Mouse (Mus musculus) liver, embryonic 11.5 days (tissue): Measurements from ENCODE around the gene Gm13723. TPM values are rescaled to one million over a fixed set of nuclear protein-coding genes. Genes with fewer than 3 reads are reported as not detected.

Source experiments
- ATAC-seq: fragments of 200-750 bp; cut with Nextera tagmentation; replicated peaks from 2 replicates; pipeline ENCODE4 v1.8.0; 2017; ENCODE audit warnings: moderate number of reproducible peaks, mild to moderate bottlenecking, moderate TSS enrichment, moderate library complexity; ENCODE audit not compliant: low FRiP score
- DNase-seq: peaks from one replicate; pipeline ENCODE4 v3.0.0-alpha.2; 2017; ENCODE audit warnings: low spot score
- H3K27ac ChIP-seq: fragments of 300-500 bp; sonication (generic); 2 replicates; pipeline ENCODE4 v1.5.1; 2014; ENCODE audit warnings: mild to moderate bottlenecking, low read depth, low read length, control low read depth
- H3K27me3 ChIP-seq: fragments of 300-500 bp; sonication (generic); replicated peaks from 2 replicates; pipeline ENCODE4 v1.6.1; 2014; ENCODE audit warnings: low read length, mixed read lengths; ENCODE audit not compliant: control insufficient read depth, insufficient read depth
- H3K36me3 ChIP-seq: fragments of 300-500 bp; sonication (generic); 2 replicates; pipeline ENCODE4 v1.6.1; 2014; ENCODE audit warnings: mild to moderate bottlenecking, low read length, moderate library complexity, mixed read lengths; ENCODE audit not compliant: control insufficient read depth, insufficient read depth
- H3K4me1 ChIP-seq: fragments of 300-500 bp; sonication (generic); replicated peaks from 2 replicates; pipeline ENCODE4 v1.6.1; 2014; ENCODE audit warnings: low read length, mixed read lengths; ENCODE audit not compliant: control insufficient read depth, insufficient read depth
- H3K4me2 ChIP-seq: fragments of 300-500 bp; sonication (generic); 2 replicates; pipeline ENCODE4 v1.6.1; 2014; ENCODE audit warnings: mild to moderate bottlenecking, control low read depth, moderate library complexity
- H3K4me3 ChIP-seq: fragments of 300-500 bp; sonication (generic); 2 replicates; pipeline ENCODE4 v1.5.1; 2014; ENCODE audit warnings: low read depth, low read length, control low read depth
- H3K9ac ChIP-seq: fragments of 300-500 bp; sonication (generic); 2 replicates; pipeline ENCODE4 v1.6.1; 2014; ENCODE audit warnings: low read depth, low read length, control low read depth
- H3K9me3 ChIP-seq: fragments of 300-500 bp; sonication (generic); 2 replicates; pipeline ENCODE4 v1.6.1; 2016; ENCODE audit warnings: low read length, inconsistent platforms, mixed read lengths; ENCODE audit not compliant: control insufficient read depth
- WGBS: fragments of 180-500 bp; shearing (Covaris S2); extraction: QIAGEN DNeasy Blood & Tissue Kit; methylation state at CpG from one replicate; pipeline ENCODE4 v1.1.7; 2014; 5-methylcytosine and 5-hydroxymethylcytosine counted together
- polyA plus RNA-seq: library from polyadenylated mRNA; unstranded; fragments of >200 nt; fragmentation: Nextera tagmentation; extraction: Ambion mirVana; gene quantifications from 2 replicates; pipeline ENCODE4 v1.2.1, GENCODE M21; 2014

The Gm13723 gene
- not detected in 2 replicates for polyA plus RNA-seq

DNA sequence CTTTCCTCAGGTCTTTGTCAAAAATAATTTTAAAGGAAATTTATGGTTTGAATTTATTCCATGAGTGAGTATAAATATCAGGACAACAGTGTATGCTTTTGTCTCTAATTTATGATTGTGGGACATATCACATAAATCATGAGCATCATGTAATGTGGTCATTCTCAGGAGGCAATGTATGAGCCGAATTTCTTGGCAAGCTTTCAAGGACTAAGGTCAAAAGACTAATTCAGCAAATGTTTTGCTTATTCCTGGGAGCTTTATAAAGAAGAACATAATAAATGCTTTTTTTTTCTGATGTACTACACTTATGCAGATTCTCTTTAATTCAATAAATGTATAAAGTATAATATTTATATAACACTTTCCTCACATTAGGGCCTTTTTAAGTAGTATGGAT, at the start of gene Gm13723:
Gm13723 (minus strand) TSS at position 101 of the 400 bp plus-strand sequence.
- no peak for DNase-seq
- no peaks in the 10 kb centered on the region for H3K4me1 ChIP-seq
- H3K27me3 ChIP-seq: no peaks in the 10 kb centered on the region
- WGBS: 50% methylated on average over 1 of the region's 1 CpGs
- H3K9me3 ChIP-seq: no peaks in the 10 kb centered on the region
- no peak within 1 kb of the TSS for H3K4me2 ChIP-seq
- no peak within 1 kb of the TSS for H3K27ac ChIP-seq
- H3K36me3 ChIP-seq: no peaks in the 10 kb centered on the region
- no peak within 1 kb of the TSS for H3K4me3 ChIP-seq
- no peak for ATAC-seq
- no peak within 1 kb of the TSS for H3K9ac ChIP-seq

DNA sequence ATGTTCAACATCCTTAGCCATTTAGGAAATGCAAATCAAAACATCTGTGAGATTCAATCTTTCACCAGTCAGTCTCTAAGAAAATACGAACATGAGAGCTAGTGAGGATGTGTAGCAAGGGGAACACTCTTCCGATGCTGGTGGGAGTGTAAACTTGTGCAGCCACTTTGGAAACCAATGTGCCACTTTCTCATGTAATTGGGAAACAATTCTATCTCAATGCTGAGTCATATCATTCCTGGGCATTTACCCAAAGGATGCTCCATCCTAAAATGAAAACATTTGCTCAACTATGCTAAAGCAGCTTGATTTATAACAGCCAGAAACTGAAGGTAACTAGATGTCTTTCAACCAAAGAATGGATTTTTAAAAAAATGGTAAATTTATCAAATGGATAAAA, 31.0 kb upstream of the Gm13723 start:
- Histone ChIP-seq H3K9me3 (no peaks in the 10 kb centered on the region), H3K4me3 (no peak overlapping the region), H3K27ac (no peak overlapping the region), H3K4me2 (no peak overlapping the region), H3K36me3 (no peaks in the 10 kb centered on the region), H3K27me3 (no peaks in the 10 kb centered on the region), H3K4me1 (no peaks in the 10 kb centered on the region), H3K9ac (no peak overlapping the region)
- WGBS: 82% methylated on average over 2 of the region's 2 CpGs
- no peak for DNase-seq
- no peak for ATAC-seq

DNA sequence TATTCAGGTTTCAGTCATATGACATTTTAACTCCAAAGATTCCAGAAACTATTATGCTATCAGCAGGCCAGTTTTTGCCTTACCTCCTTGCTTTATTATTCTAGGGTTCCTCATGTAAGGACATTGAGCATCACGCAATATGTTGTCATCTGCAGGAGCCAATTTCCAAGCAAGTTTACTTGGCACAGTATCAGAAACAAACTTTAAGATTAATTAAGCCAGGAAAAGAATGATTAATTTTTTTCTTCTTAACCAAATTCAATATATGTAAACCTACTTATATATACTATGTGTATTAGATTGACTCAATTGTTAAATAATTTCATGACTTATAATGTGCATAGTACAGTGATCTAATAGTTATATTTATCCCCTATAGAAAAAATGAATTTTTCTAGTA, 17.5 kb upstream of the Gm13723 start, which contains the start of gene Olfr1097:
Olfr1097 (minus strand) TSS at position 101 of the 400 bp plus-strand sequence.
- Histone ChIP-seq H3K27ac (no peak within 1 kb of the TSS), H3K4me3 (no peak within 1 kb of the TSS), H3K36me3 (no peaks in the 10 kb centered on the region), H3K9me3 (no peaks in the 10 kb centered on the region), H3K27me3 (no peaks in the 10 kb centered on the region), H3K4me2 (no peak within 1 kb of the TSS), H3K9ac (no peak within 1 kb of the TSS), H3K4me1 (no peaks in the 10 kb centered on the region)
- WGBS: 79% methylated on average over 1 of the region's 1 CpGs
- DNase-seq: no peak
- no peak for ATAC-seq

DNA sequence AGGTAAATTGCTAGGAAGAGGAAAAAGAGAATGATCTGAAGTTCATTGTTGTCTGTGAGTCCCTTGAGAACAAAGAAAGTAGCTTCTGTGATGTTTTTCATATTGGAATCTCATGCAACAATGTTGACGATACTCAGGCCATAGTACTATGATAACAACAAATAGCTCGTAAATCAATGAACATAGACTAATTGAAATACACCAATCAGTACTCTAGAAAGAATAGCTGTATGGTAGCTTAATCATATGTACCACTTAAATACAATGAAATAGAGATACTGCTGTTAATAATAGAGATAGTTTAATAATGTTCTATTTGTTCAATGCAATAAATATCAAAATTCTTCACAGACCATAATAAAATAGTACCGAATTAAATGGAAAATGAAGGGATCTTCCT, 23.0 kb downstream of the Gm13723 start, which contains the start of gene Olfr1095:
Olfr1095 (minus strand) TSS at position 101 of the 400 bp plus-strand sequence.
- no peak within 1 kb of the TSS for H3K9ac ChIP-seq
- no peaks in the 10 kb centered on the region for H3K36me3 ChIP-seq
- H3K27ac ChIP-seq: no peak within 1 kb of the TSS
- no peaks in the 10 kb centered on the region for H3K27me3 ChIP-seq
- H3K4me1 ChIP-seq: no peaks in the 10 kb centered on the region
- H3K4me2 ChIP-seq: no peak within 1 kb of the TSS
- DNase-seq: no peak
- H3K4me3 ChIP-seq: no peak within 1 kb of the TSS
- H3K9me3 ChIP-seq: no peaks in the 10 kb centered on the region
- no peak for ATAC-seq
- WGBS: 88% methylated on average over 3 of the region's 3 CpGs

DNA sequence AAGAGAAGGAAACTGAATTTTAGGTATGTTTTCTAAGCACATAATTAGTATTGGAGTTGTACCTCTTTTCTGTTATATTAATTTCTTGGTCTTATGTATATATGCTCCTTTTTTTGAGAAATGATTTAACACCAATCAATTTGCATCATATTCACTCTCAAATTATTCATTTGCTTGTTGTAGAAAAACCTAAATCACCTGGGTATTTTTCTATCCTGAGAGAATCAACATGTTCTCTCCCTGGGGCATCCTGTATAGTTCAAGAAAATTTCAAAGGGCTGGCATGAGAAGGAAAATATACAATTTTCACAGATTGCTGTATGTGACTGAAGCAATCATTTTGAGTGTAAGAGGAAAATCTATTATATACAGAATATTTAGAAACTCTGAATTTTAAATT, 50.2 kb downstream of the Gm13723 start, which contains the start of gene Olfr1094:
Olfr1094 (plus strand) TSS at position 301 of the 400 bp plus-strand sequence.
- Histone ChIP-seq H3K27ac (no peak within 1 kb of the TSS), H3K4me2 (no peak within 1 kb of the TSS), H3K9me3 (no peaks in the 10 kb centered on the region), H3K4me1 (no peaks in the 10 kb centered on the region), H3K36me3 (no peaks in the 10 kb centered on the region), H3K9ac (no peak within 1 kb of the TSS), H3K27me3 (no peaks in the 10 kb centered on the region), H3K4me3 (no peak within 1 kb of the TSS)
- no peak for DNase-seq
- no peak for ATAC-seq

Other genes with a start within 250 kb of the Gm13723 start
- not detected in 2 replicates for gene Olfr1084, start 235.1 kb downstream of the Gm13723 start, polyA plus RNA-seq
- not detected in 2 replicates for gene Olfr1085, start 212.8 kb downstream of the Gm13723 start, polyA plus RNA-seq
- gene Olfr1086, start 194.7 kb downstream of the Gm13723 start, polyA plus RNA-seq: not detected in 2 replicates
- gene Olfr1087, start 176.4 kb downstream of the Gm13723 start, polyA plus RNA-seq: not detected in 2 replicates
- gene Olfr1089, start 141.1 kb downstream of the Gm13723 start, polyA plus RNA-seq: not detected in 2 replicates
- not detected in 2 replicates for gene Olfr1090, start 115.8 kb downstream of the Gm13723 start, polyA plus RNA-seq
- not detected in 2 replicates for gene Olfr1093, start 92.3 kb downstream of the Gm13723 start, polyA plus RNA-seq
- not detected in 2 replicates for gene Olfr141, start 64.8 kb downstream of the Gm13723 start, polyA plus RNA-seq
- gene Olfr1094, start 50.1 kb downstream of the Gm13723 start, polyA plus RNA-seq: not detected in 2 replicates
- not detected in 2 replicates for gene Olfr1095, start 23.1 kb downstream of the Gm13723 start, polyA plus RNA-seq
- not detected in 2 replicates for gene Olfr1097, start 17.4 kb upstream of the Gm13723 start, polyA plus RNA-seq
- not detected in 2 replicates for gene Olfr1098, start 49.7 kb upstream of the Gm13723 start, polyA plus RNA-seq
- gene Olfr1099, start 85.9 kb upstream of the Gm13723 start, polyA plus RNA-seq: not detected in 2 replicates
- gene Olfr1100, start 105.2 kb upstream of the Gm13723 start, polyA plus RNA-seq: not detected in 2 replicates
- gene Olfr1101, start 116.4 kb upstream of the Gm13723 start, polyA plus RNA-seq: not detected in 2 replicates
- gene Olfr1102, start 123.6 kb upstream of the Gm13723 start, polyA plus RNA-seq: not detected in 2 replicates
- gene Olfr1104, start 152.3 kb upstream of the Gm13723 start, polyA plus RNA-seq: not detected in 2 replicates
- not detected in 2 replicates for gene Olfr1105, start 161.7 kb upstream of the Gm13723 start, polyA plus RNA-seq
- gene Olfr1106, start 177.5 kb upstream of the Gm13723 start, polyA plus RNA-seq: not detected in 2 replicates
- not detected in 2 replicates for gene Olfr1107, start 201.0 kb upstream of the Gm13723 start, polyA plus RNA-seq
- not detected in 2 replicates for gene Olfr1109, start 221.2 kb upstream of the Gm13723 start, polyA plus RNA-seq
- gene Olfr259, start 239.8 kb upstream of the Gm13723 start, polyA plus RNA-seq: not detected in 2 replicates